Mouse (Mus musculus): Measurements from ENCODE around the gene Celsr3.

Gene Celsr3

DNA sequence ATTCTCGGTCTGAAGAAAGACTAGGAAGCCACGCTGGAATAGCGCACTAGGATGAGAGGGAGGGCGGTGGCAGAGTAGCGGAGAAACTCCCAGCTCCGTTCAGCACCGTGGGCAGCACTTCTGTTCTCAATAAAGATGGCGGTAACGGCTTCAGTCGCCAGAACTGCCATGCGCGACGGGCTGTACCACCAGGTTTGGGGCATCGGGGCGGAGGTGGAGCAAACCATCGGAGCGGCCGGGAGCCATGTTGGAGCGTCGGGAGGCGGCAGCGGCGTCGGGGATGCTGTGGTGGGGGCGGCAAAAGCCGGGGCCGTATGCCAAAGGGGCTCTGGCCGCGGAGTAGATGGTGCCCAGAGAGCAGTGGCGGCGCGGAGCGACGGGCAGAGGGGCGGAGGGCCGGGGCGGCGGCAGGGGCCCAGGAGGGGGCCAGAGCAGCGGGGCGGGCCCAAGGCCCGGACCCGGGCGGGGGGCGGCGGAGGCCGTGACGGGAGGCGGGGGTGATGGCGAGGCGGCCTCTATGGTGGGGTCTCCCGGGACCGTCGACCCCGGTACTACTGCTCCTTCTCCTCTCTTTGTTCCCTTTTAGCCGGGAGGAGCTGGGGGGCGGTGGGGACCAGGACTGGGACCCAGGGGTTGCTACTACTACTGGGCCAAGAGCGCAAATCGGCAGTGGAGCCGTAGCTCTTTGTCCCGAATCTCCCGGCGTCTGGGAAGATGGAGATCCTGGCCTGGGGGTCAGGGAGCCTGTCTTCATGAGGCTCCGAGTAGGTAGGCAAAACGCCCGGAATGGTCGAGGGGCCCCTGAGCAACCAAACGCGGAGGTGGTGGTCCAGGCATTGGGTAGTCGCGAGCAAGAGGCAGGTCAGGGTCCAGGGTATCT is at the start of gene Celsr3:
Gene Celsr3 (plus strand): TSS at position 501 of the 880 bp plus-strand sequence.
- peak; percentile 46 to 76 for DNase-seq (ENCODE audit: low spot score in 2 of 2)

DNA sequence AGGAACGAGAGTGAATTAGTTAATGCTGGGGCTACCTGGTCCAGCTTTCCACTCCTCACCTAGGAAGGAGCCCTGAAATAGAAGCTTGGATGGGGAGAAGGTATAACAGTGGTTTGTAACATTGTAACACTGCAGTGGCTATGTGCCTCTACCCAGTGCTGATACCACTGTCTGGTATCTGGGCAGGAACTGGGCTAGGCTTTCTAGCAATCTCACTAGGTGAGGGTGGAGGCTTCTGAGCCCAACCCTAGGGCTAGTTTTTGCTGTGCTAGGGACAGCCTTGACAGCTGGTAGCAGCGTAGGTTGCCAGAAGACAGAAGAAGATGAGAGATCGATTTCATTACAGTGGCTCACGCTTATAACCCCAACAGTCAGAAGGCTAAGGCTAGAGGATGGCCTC is 49.5 kb upstream of the Celsr3 start:
- DNase-seq (ENCODE audit: low spot score in 2 of 2) = no peak

DNA sequence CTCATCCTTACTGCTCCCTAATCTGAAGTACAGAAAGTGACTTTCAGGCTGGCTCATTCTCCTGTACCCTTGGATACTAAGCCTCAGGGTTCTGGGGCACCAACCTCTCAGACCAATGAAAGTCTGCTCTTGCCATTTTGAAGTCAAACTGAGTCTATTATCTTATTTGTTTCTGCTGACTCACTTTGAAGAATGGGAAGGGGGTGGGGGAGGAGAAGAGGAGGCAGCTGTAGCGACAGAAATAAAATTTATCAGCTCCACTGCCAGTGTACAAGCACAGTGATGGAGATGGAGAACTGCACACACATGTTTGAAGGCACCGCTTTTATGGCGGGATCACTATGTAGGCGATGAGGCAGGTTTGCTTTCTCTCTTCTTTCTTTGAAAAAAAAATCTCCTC is 48.8 kb upstream of the Celsr3 start:
- DNase-seq (ENCODE audit: low spot score in 2 of 2) = no peak

DNA sequence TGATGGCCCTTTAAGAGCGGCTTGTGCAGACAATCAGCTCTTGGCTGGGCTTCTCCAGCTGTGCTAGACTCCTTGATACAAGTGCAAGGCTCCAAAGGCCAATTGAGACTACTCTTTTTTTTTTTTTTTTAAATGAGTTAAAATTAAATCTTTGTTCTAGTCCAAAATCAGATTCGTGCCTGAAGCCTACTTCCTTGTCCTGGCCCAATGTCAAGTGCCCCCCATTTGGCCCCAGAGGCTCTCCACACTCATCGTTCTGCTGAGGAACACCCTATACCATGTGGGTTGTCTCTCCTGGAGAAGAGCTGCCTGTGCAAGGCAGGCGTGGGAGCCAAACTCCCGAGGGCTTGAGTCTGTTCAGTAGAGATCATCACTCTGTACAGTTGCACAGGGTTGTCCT is 45.2 kb upstream of the Celsr3 start:
- DNase-seq (ENCODE audit: low spot score in 2 of 2) = peak in 1 of 2 experiments; percentile 55

DNA sequence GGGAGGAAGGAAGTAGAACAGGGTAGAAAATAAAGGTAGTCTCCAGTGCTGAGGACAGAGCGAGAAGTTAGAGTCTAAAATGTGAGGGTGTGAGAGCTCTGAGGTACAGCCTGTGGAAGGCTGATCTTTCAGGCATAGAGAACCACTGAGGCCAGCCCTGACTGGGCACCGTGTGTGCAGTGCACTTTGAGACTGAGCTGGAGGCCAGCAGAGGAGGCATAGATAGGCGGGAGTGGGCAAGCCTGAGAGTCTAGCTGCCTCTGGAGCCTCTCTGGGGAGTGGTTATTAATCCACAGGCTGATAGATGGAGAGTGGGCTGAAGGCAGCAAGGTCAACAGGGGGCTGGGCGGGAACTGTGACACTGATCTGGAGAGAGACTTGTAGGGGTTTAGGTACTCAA is 44.2 kb upstream of the Celsr3 start:
- no peak for DNase-seq (ENCODE audit: low spot score in 2 of 2)

DNA sequence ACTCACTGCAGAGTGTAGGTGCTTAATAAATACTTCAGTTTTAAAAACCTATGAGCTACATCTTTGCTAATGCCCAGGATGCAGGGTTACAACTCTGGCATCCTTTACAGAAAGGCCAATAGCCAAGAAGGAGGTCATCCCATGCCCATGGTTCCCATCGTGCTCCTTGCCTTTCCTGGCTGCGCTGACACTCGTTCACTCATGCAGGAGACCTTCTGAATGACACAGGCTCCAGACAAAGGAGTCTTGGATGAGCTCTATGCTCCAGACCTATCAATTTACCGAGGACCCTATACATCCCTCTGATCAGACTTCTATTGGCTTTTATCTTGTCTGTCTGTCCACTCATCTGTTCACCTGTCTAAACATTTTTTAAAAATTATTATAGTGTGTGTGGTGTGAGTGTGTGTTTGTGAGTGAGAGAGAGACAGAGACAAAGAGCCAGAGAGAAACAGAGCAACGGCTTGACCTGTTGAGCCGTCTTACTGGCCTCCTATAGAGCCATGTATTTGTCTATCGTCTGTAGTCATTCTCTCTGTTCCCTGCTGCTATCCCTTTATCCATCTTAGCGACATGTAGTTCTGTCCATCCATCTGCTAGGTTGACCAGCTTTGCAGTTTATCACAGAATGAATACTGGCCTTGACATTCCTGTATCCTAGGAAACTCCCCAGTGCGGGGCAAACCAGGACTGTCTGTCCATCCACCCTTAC is 43.1 kb upstream of the Celsr3 start:
- no peak for DNase-seq (ENCODE audit: low spot score in 2 of 2)

DNA sequence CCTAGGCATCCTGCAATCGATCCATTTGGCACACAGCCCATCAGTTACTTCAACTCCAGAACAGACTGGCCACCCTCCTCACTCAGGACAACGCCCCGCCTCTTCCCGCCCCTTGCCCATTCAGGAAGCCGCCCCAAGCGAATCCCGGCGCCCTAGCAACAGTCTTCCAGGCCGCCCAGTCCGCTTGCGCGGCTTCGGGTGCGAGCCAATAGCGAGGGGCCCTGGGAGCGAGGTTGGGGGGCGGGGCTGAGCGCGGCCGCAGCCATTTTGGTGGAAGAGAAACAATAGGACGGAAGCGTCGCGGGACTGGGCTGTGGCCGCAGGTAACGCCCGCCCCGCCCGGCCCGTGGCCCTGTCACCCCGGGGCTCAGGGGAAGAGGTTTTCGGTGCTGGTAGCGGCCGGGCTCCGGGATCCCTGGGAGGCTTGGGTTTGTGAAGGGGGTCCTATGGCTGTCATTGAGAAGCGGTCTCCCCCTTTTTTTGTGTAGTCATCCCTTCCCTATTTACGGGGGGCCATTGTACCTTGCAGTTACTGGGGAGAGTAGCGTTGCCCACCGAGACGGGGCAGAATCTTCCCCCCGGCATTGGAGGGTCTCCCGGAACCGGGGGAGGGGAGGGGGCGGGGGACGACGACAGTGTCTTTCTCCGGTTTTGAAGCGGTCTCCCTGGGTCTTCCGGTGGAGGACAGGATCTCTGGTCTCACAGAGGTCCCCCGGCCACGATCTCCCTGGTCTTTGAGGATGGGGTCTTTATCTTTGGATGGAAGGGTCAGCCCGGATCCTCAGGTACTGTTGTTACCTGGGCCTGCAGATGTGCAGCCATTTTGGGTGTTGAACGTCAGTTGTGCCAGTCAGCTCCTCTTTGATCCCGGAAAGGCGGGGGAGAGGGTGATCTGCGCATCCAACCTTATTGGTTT is 42.3 kb upstream of the Celsr3 start, which contains the start of gene Ip6k2:
Gene Ip6k2 (plus strand): TSS at position 249 of the 916 bp plus-strand sequence.
- peak; percentile 95 to 97 for DNase-seq (ENCODE audit: low spot score in 2 of 2)

DNA sequence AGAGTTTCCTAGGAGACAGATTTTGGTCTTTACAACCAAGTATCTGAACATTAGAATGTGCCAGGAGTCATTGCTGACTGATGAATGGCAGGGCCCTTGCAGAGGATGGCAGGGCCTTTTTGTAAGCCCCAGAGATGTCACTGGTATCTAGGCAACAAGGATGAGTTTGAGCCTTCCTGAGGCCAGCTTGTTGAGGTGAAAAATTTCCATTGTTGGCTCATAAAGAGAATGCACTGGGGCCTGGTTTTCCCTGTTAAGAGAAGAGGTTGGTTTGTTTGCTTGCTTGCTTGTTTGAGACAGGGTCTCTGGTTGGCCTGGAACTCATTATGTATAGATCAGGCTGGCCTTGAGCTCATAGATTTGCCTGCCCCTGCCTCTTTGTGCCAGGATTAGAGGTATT is 40.7 kb upstream of the Celsr3 start:
- DNase-seq (ENCODE audit: low spot score in 2 of 2) = no peak

DNA sequence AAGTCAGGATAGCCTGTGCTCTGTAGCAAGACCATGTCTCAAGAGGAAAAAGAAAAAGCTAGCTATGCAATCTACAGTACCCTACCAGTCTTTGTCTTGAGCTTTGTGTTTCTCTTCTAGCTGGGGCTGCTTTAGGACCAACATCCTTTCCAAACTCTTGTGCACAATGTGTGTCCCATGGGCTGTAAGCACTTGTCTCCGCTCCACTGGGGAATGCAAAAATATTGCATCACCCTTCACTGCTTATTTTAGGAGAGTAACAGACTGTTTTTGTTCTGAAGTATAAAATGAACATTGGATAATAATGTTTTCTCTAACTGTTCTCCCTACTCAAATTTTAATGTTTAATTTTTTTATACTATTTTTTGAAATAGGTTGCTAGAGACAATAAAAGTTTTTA is 39.6 kb upstream of the Celsr3 start:
- DNase-seq (ENCODE audit: low spot score in 2 of 2) = no peak

DNA sequence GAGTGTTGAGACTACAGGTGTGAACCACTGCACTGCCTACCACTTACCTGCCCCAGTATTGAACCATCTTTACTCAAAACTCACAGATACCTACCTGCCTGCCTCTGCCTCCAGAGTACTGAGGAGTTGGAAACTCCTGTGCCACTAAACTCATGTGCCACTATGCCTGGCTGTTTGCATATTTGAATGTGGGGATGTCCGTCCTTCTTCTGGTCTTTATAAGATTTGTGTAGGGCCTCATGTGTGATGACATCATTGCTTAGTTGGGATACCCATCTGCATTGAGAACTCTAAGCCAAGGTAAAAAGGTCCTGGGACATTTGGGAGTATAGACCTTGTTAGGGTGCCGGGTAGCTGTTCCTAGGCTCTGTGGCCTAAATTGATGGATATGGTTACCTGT is 39.0 kb upstream of the Celsr3 start:
- no peak for DNase-seq (ENCODE audit: low spot score in 2 of 2)

DNA sequence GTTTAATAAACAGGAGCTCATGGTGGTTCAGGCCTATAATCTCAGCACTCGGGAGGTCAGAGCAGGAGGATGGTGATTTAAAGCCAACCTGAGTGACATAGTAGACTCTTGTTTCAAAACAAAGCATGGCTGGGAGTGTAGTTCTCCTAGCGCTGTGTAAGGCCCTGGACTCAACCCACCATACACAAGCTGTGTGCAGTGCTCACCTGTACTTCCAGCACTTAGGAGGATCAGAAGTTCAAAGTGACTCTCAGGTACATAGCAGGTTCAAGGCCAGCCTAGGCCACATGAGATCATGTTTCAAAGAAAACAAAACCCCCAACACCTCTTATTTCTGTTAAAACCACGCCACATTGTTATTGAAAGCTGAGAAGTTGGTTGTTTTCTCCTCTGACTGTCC is 37.4 kb upstream of the Celsr3 start:
- DNase-seq (ENCODE audit: low spot score in 2 of 2) = no peak

DNA sequence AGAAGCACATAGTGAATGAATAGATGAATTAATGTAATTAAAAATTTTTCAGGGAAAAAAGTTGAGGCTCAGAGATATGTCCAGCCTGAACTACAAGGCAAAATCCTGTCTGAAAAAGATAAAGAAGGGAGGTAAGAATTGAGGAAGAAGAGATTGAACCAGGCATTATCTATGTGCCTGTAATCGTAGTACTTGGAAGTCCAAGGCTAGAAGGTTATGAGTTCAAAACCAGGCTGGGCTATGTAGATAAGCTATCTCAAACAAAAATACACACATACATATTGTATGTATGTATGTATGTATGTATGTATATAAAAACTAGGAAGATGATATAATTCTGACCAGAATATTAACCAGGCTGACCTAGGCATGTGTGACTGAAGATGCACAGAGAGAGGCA is 33.8 kb upstream of the Celsr3 start:
- no peak for DNase-seq (ENCODE audit: low spot score in 2 of 2)

DNA sequence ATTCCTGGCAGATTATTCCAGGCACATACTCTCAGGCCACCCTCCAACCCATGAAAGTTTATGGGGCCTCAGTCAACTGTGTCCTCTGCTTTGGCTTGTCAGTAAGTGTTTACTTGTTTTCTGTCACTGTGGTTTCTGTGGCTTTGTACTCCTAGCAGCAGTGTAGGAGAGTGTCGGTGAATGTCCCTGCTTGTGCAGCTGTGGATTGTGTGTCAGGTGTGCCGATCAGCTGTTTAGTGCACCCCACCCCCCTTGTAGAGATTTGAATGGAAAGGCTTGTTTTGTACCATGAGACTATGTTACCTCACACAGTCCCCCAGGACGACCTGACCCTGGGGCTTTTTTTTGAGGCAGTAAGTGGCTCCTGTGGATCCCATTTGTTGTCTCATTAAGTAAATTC is 33.4 kb upstream of the Celsr3 start:
- DNase-seq (ENCODE audit: low spot score in 2 of 2) = no peak

DNA sequence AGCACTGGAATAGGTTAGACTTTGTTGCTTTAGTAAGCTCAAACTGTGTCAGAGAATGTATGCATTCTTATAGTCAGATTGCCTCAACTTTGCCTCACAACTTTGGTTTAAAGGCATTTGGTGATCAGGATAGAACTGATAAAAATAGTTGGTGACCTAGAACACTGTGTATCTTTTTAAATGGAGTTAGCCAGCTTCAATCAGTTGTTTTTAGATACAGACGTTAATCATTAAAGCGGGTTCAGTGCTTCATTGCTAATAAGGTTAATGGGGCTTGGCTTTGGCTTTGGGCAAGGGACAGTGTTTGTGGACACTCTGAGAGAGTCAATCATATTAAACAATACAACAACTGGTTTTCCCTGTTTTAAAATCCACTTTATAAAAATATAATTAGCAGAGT is 30.8 kb upstream of the Celsr3 start:
- DNase-seq (ENCODE audit: low spot score in 2 of 2) = no peak

DNA sequence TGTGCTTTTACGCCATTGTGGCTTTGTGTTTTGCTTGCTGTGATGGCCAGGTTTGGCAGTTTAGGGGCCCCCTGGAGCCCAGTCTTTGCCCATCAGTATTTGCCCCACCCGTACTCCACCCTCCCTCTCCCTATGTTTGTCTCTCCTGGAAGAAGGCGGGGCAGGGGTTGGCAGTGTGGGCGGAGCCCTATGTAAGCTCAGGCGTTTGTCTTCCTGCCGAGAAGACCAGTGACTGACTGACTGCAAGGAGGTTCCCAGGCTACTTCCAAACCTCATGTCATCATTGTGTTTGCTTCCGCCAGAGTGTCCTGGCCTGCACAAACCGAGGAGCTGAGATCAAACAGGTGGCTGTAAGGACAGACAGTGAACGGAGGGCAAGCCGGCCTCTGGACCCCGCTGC is 30.4 kb upstream of the Celsr3 start:
- DNase-seq (ENCODE audit: low spot score in 2 of 2) = no peak

DNA sequence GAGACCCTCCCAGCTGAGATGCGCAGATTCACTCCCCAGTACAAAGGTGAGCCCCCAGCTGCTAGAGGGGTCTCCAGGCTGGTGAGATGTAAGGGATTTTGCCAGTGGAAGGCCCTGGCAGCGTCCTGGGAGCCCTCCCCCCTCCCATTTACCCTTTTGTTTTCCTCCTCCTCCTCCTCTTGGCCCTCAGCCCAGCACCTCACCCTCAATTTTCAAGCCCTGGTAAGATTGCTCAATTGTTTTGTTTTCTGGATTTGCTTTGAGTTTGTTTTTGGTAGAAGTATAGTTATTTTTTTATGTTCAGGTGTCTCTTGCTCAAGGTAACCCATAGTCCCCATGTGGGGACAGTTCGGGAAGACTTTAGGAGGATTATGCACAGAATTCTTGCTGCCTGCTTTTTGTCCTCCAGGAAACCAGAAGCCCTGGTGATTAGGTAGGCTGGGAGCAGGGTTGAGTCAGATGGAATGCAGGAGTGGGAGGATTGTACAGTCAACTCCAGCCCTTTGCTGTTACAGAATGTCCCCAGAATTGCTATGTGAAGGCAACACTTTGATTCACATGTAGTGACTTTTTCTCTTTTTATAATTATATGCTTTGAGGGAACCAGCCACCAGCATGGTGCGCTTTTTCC is 29.7 kb upstream of the Celsr3 start:
- no peak for DNase-seq (ENCODE audit: low spot score in 2 of 2)

DNA sequence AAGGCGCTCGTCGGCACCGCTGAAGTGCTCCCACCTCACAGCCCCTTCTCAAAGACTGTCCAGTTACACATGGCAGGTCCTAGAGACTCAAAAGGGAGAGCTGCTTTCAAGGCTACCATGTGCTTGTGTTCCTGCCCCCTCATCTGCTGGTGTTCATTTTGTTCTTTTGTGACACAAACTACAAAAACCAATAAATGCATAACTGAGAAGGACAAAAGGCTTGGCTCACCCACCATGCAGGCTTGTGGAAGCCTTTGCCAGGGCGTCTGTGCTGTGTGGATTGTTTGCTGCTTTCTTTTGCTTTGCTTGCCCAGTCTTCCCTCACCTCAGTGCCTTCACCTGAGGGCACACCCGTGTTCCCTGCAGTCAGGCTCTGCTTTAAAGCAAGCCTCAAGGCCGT is 28.6 kb upstream of the Celsr3 start:
- no peak for DNase-seq (ENCODE audit: low spot score in 2 of 2)

DNA sequence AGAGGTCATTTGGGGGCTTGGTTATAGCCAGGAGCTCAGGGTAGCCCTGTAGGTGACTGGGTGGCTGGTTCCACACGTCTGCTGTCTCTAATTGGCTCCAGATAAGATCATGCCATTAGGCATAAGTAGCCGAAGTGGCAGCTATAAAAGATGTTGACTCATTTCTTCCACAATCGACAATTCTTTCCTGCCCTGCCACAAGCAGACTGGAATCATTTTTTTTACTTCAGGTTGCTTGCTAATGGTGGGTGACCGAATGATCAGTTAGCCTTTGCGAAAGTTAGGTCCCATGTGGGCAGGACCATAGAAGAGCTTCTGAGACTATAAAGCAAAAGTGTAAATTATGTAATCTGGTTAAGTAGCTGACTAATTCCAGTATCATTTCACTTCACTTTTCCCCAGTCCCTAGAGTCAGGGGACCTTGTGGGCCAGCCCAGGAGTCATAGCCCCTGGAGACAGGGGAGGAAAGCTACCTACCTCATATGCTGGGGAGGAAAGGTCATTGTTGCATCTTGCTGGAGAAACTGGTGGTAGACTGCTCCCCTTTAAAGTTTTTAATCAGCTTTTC is 27.5 kb upstream of the Celsr3 start:
- DNase-seq (ENCODE audit: low spot score in 2 of 2) = no peak

DNA sequence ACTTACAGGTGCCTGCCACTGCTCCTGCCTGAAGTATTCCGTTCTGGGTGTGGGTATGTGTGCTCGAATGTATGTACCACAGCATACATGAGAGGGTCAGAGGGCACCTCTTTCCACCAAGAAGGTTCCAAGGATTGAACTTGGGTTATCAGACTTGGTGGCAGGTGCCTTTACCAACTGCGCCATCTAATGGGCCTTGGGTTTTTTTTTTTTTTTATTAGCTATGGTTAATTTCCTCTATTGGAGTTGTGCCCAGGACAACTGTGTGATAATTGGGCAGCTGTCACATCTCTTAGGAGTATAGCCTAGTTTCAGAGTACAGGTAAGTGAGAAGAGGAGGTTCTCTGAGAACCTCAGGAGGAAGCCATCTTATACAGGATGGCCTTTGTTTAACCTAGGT is 26.6 kb upstream of the Celsr3 start:
- DNase-seq (ENCODE audit: low spot score in 2 of 2) = no peak

DNA sequence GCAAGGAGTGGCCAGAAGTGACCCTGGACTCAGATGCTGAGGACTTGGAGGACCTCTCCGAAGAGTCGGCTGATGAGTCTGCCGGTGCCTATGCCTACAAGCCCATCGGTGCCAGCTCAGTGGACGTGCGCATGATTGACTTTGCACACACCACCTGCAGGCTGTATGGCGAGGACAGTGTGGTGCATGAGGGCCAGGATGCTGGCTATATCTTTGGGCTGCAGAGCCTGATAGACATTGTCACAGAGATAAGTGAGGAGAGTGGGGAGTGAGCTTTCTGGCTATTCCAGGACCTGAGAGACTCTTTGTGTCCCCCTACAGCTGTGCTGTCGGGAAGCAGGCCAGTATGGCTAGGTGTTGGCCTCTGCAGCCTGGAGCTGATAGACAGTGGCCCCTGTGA is 20.4 kb upstream of the Celsr3 start:
- no peak for DNase-seq (ENCODE audit: low spot score in 2 of 2)

DNA sequence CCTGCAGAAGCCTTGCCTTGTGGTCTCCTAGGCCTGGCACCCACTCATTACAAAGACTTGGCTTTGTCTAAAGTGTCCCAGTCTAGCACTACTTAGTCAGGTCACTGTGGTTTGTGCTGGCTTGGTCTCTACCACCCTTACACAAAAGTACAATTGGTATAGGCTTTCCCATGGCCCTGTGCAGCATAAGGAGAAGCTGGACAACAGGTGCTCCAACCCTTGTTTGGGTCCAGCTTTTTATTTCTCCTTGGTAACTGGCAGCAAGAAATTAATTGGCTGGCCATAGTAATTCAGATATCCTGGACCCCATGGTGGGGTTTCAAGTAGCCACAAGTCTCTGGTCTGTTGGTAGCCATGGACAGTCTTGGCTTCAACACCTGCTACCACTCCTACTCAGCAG is 19.7 kb upstream of the Celsr3 start:
- DNase-seq (ENCODE audit: low spot score in 2 of 2) = no peak
